Mouse (Mus musculus) lung, postnatal 0 days (tissue): Measurements from ENCODE around the gene Pou2f2. TPM values are rescaled to one million over a fixed set of nuclear protein-coding genes. Genes with fewer than 3 reads are reported as not detected.
A peak's percentile ranks its signal among the peaks of the same experiment; 100 is the strongest.

Source experiments
- ATAC-seq: fragments of 200-750 bp; cut with Nextera tagmentation; 2 replicates; pipeline ENCODE4 v1.8.0; 2017; ENCODE audit warnings: moderate library complexity
- DNase-seq: peaks from one replicate; pipeline ENCODE4 v3.0.0-alpha.2; 2016; ENCODE audit warnings: low spot score
- H3K27ac ChIP-seq: fragments of 300-500 bp; sonication (generic); 2 replicates; pipeline ENCODE4 v1.5.1; 2014; ENCODE audit warnings: antibody characterized with exemption, mild to moderate bottlenecking, low read length, mixed read lengths
- H3K27me3 ChIP-seq: fragments of 300-500 bp; sonication (generic); replicated peaks from 2 replicates; pipeline ENCODE4 v1.6.1; 2014; ENCODE audit warnings: low read length, mixed read lengths; ENCODE audit not compliant: insufficient read depth
- H3K36me3 ChIP-seq: fragments of 300-500 bp; sonication (generic); 2 replicates; pipeline ENCODE4 v1.6.1; 2014; ENCODE audit warnings: low read length, mixed read lengths; ENCODE audit not compliant: insufficient read depth
- H3K4me1 ChIP-seq: fragments of 300-500 bp; sonication (generic); 2 replicates; pipeline ENCODE4 v1.6.1; 2014; ENCODE audit warnings: antibody characterized with exemption, low read depth, low read length, mixed read lengths; ENCODE audit not compliant: insufficient read depth
- H3K4me2 ChIP-seq: fragments of 300-500 bp; sonication (generic); replicated peaks from 2 replicates; pipeline ENCODE4 v1.6.1; 2014; ENCODE audit warnings: low read depth, mild to moderate bottlenecking, low read length, moderate library complexity, mixed read lengths
- H3K4me3 ChIP-seq: fragments of 300-500 bp; sonication (generic); 2 replicates; pipeline ENCODE4 v1.5.1; 2014; ENCODE audit warnings: low read depth, low read length
- H3K9ac ChIP-seq: fragments of 300-500 bp; sonication (generic); replicated peaks from 2 replicates; pipeline ENCODE4 v1.6.1; 2014; ENCODE audit warnings: low read depth, mild to moderate bottlenecking
- H3K9me3 ChIP-seq: fragments of 300-500 bp; sonication (generic); 2 replicates; pipeline ENCODE4 v1.6.1; 2016; ENCODE audit warnings: low read length, mixed read lengths
- CTCF ChIP-seq: IDR thresholded peaks from 2 replicates; pipeline ENCODE4 v1.5.1; 2016; ENCODE audit warnings: antibody characterized with exemption, mild to moderate bottlenecking
- EP300 ChIP-seq: IDR thresholded peaks from 2 replicates; pipeline ENCODE4 v1.6.1; 2016; ENCODE audit warnings: antibody characterized with exemption, mild to moderate bottlenecking, control low read depth
- WGBS: fragments of 180-500 bp; shearing (Covaris S2); extraction: QIAGEN DNeasy Blood & Tissue Kit; methylation state at CpG from one replicate; pipeline ENCODE4 v1.1.7; 2014; 5-methylcytosine and 5-hydroxymethylcytosine counted together
- polyA plus RNA-seq: library from polyadenylated mRNA; unstranded; fragments of >200 nt; fragmentation: Nextera tagmentation; extraction: Ambion mirVana; gene quantifications from 2 replicates; pipeline ENCODE4 v1.2.1, GENCODE M21; 2015

Pou2f2 gene
- polyA plus RNA-seq, 1 experiment from 2014 or later, result 0.98 TPM

- Histone ChIP-seq H3K9ac (no peak overlapping the region), H3K4me2 (no peak overlapping the region), H3K36me3 (0 out of 2 replicates have a peak, but pooled peaks cover 8% of the 10 kb centered on the region), H3K4me3 (no peak overlapping the region), H3K27ac (no peak overlapping the region), H3K27me3 (no peaks in the 10 kb centered on the region), H3K4me1 (peaks cover 4% of the 10 kb centered on the region; the same call in 1 of the 2 replicates), H3K9me3 (no peaks in the 10 kb centered on the region)
- ATAC-seq (no peak), DNase-seq (no peak)
- TF ChIP-seq EP300 (no peak), CTCF (peak; percentile 60)
- WGBS, result 44% methylated on average over 3 of the region's 3 CpGs
These were observed 92.9 kb downstream of the Pou2f2 start for GRCm38 (mm10) chr7:25086656-25087055.

DNA sequence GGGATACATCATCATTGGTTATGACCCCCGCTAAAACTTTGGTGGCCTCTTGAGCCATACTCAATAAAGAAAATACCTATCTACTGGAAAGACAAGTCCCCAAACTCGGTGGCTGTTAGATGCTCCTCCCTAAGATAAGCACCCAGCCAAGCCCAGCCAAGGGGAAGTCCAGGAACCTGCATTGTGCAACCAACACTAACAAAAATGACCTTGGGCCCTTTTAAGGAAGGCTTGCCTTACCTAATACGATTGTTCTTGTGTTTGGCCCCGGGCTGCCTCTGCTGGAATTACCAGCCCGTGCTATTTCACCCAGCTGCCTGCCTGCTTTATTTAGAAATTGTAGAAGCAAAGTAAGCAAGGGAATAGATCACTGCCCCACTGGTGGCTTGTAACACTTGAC lies 94.9 kb downstream of the Pou2f2 start:
- TF ChIP-seq EP300 (no peak), CTCF (no peak)
- Histone ChIP-seq H3K4me1 (peaks cover 4% of the 10 kb centered on the region; the same call in 1 of the 2 replicates), H3K4me2 (no peak overlapping the region), H3K9me3 (no peaks in the 10 kb centered on the region), H3K9ac (no peak overlapping the region), H3K4me3 (no peak overlapping the region), H3K27ac (peak overlapping the region; percentile 43; the same call in 1 of the 2 replicates), H3K27me3 (no peaks in the 10 kb centered on the region), H3K36me3 (peaks cover 16% of the 10 kb centered on the region)
- DNase-seq (peak; percentile 55), ATAC-seq (peak; percentile 56)
- 46% methylated on average over 5 of the region's 5 CpGs for WGBS

- WGBS, result 75% methylated on average over 4 of the region's 4 CpGs
- Histone ChIP-seq H3K9me3 (no peaks in the 10 kb centered on the region), H3K36me3 (peaks cover 16% of the 10 kb centered on the region), H3K4me2 (no peak overlapping the region), H3K4me1 (peaks cover 16% of the 10 kb centered on the region; the same call in 1 of the 2 replicates), H3K27ac (no peak overlapping the region), H3K27me3 (no peaks in the 10 kb centered on the region), H3K4me3 (no peak overlapping the region), H3K9ac (no peak overlapping the region)
- ATAC-seq, result peak; percentile 41
- peak; percentile 75 for DNase-seq
- TF ChIP-seq CTCF (peak; percentile 79), EP300 (no peak)
These were observed 97.0 kb downstream of the Pou2f2 start for GRCm38 (mm10) chr7:25082510-25082909.

DNA sequence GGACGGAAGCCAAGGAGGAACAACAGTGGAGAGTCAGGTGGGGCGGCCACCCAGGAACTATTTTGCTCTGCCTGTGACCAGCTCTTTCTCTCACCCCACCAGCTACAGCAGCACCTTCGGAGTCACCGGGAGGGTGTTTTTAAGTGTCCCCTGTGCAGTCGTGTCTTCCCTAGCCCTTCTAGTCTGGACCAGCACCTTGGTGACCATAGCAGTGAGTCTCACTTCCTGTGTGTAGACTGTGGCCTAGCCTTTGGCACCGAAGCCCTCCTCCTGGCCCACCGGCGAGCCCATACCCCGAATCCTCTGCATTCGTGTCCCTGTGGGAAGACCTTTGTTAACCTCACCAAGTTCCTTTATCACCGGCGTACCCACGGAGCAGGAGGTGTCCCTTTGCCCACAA lies 99.1 kb downstream of the Pou2f2 start:
- no peak for TF ChIP-seq CTCF
- DNase-seq (no peak), ATAC-seq (no peak)
- H3K4me1 ChIP-seq, result peaks cover 16% of the 10 kb centered on the region; the same call in 1 of the 2 replicates
- no peak overlapping the region for H3K27ac ChIP-seq
- H3K27me3 ChIP-seq, result no peaks in the 10 kb centered on the region
- WGBS, result 93% methylated on average over 13 of the region's 13 CpGs
- H3K4me2 ChIP-seq, result no peak overlapping the region
- no peak overlapping the region for H3K4me3 ChIP-seq
- H3K9ac ChIP-seq, result no peak overlapping the region
- peaks cover 16% of the 10 kb centered on the region for H3K36me3 ChIP-seq
- no peaks in the 10 kb centered on the region for H3K9me3 ChIP-seq

GRCm38 (mm10) chr7:25079496-25080026 lies 100.0 kb downstream of the Pou2f2 start:
- no peak for TF ChIP-seq CTCF
- no peak for TF ChIP-seq EP300
- no peak for DNase-seq
- ATAC-seq, result no peak
- peaks cover 12% of the 10 kb centered on the region; the same call in 1 of the 2 replicates for H3K4me1 ChIP-seq
- no peaks in the 10 kb centered on the region for H3K9me3 ChIP-seq
- H3K4me2 ChIP-seq, result no peak overlapping the region
- no peak overlapping the region for H3K9ac ChIP-seq
- peaks cover 16% of the 10 kb centered on the region for H3K36me3 ChIP-seq
- H3K4me3 ChIP-seq, result no peak overlapping the region
- no peak overlapping the region for H3K27ac ChIP-seq
- WGBS, result 79% methylated on average over 12 of the region's 12 CpGs
- no peaks in the 10 kb centered on the region for H3K27me3 ChIP-seq

GRCm38 (mm10) chr7:25077414-25077755 lies 102.1 kb downstream of the Pou2f2 start:
- Histone ChIP-seq H3K9me3 (no peaks in the 10 kb centered on the region), H3K9ac (peak overlapping the region; percentile 92), H3K4me2 (peak overlapping the region; percentile 76), H3K4me1 (peaks cover 12% of the 10 kb centered on the region; the same call in 1 of the 2 replicates), H3K4me3 (peak overlapping the region; percentile 96), H3K27me3 (no peaks in the 10 kb centered on the region), H3K36me3 (peaks cover 14% of the 10 kb centered on the region), H3K27ac (peak overlapping the region; percentile 90)
- 1% methylated on average over 29 of the region's 33 CpGs for WGBS
- TF ChIP-seq EP300 (no peak), CTCF (no peak)
- no peak for ATAC-seq
- no peak for DNase-seq
